Mouse (Mus musculus) liver, embryonic 13.5 days (tissue): ENCODE measurements around the gene Slc39a11. TPM values are rescaled to one million over a fixed set of nuclear protein-coding genes. Genes with fewer than 3 reads are reported as not detected.

Experiments
- ATAC-seq: fragments of 200-750 bp; cut with Nextera tagmentation; 2 replicates; pipeline ENCODE4 v1.8.0; 2017; ENCODE audit warnings: low read depth, mild to moderate bottlenecking, moderate number of reproducible peaks, moderate library complexity
- DNase-seq: peaks from one replicate; pipeline ENCODE4 v3.0.0; 2022
- H3K27ac ChIP-seq: fragments of 300-500 bp; sonication (generic); 2 replicates; pipeline ENCODE4 v1.5.1; 2015; ENCODE audit warnings: moderate library complexity, mild to moderate bottlenecking, inconsistent platforms
- H3K27me3 ChIP-seq: fragments of 300-500 bp; sonication (generic); 2 replicates; pipeline ENCODE4 v1.6.1; 2015; ENCODE audit warnings: mild to moderate bottlenecking, inconsistent platforms
- H3K36me3 ChIP-seq: fragments of 300-500 bp; sonication (generic); 2 replicates; pipeline ENCODE4 v1.6.1; 2015; ENCODE audit warnings: mild to moderate bottlenecking, inconsistent platforms
- H3K4me1 ChIP-seq: fragments of 300-500 bp; sonication (generic); replicated peaks from 2 replicates; pipeline ENCODE4 v1.6.1; 2015; ENCODE audit warnings: inconsistent platforms
- H3K4me2 ChIP-seq: fragments of 300-500 bp; sonication (generic); 2 replicates; pipeline ENCODE4 v1.6.1; 2015; ENCODE audit warnings: inconsistent platforms, mild to moderate bottlenecking, moderate library complexity
- H3K4me3 ChIP-seq: fragments of 300-500 bp; sonication (generic); replicated peaks from 2 replicates; pipeline ENCODE4 v1.5.1; 2015; ENCODE audit warnings: mild to moderate bottlenecking, inconsistent platforms
- H3K9ac ChIP-seq: fragments of 300-500 bp; sonication (generic); 2 replicates; pipeline ENCODE4 v1.6.1; 2015; ENCODE audit warnings: mild to moderate bottlenecking, inconsistent platforms
- H3K9me3 ChIP-seq: fragments of 300-500 bp; sonication (generic); replicated peaks from 2 replicates; pipeline ENCODE4 v1.6.1; 2016; ENCODE audit warnings: inconsistent platforms
- WGBS: fragments of 180-500 bp; shearing (Covaris S2); methylation state at CpG from one replicate; pipeline ENCODE4 v1.1.7; 2015; ENCODE audit not compliant: insufficient replicate concordance; 5-methylcytosine and 5-hydroxymethylcytosine counted together
- polyA plus RNA-seq: library from polyadenylated mRNA; unstranded; fragments of >200 nt; fragmentation: Nextera tagmentation; extraction: Ambion mirVana; gene quantifications from 2 replicates; pipeline ENCODE4 v1.2.1, GENCODE M21; 2015

The Slc39a11 gene
- polyA plus RNA-seq, 1 experiment from 2014 or later, result 15.0 TPM

GRCm38 (mm10) chr11:113631862-113632261 is 18.0 kb downstream of the Slc39a11 start:
- no peak overlapping the region; the same call in 1 of the 2 replicates for H3K27ac ChIP-seq
- H3K4me2 ChIP-seq, result peak overlapping the region; percentile 20; the same call in 1 of the 2 replicates
- 62% methylated on average over 8 of the region's 8 CpGs for WGBS
- no peak overlapping the region for H3K4me3 ChIP-seq
- ATAC-seq (peak; percentile 72), DNase-seq (no peak)
- no peaks in the 10 kb centered on the region for H3K36me3 ChIP-seq
- H3K9ac ChIP-seq, result no peak overlapping the region
- H3K9me3 ChIP-seq, result no peaks in the 10 kb centered on the region
- H3K27me3 ChIP-seq, result no peaks in the 10 kb centered on the region
- 0 out of 2 replicates have a peak, but pooled peaks cover 4% of the 10 kb centered on the region for H3K4me1 ChIP-seq

- H3K4me2 ChIP-seq, result no peak overlapping the region
- H3K27me3 ChIP-seq, result no peaks in the 10 kb centered on the region
- H3K4me3 ChIP-seq, result no peak overlapping the region
- 69% methylated on average over 8 of the region's 8 CpGs for WGBS
- ATAC-seq (no peak), DNase-seq (no peak)
- H3K9ac ChIP-seq, result no peak overlapping the region
- H3K36me3 ChIP-seq, result no peaks in the 10 kb centered on the region
- 0 out of 2 replicates have a peak, but pooled peaks cover 4% of the 10 kb centered on the region for H3K4me1 ChIP-seq
- no peaks in the 10 kb centered on the region for H3K9me3 ChIP-seq
- no peak overlapping the region for H3K27ac ChIP-seq
Observed at GRCm38 (mm10) chr11:113631302-113631701, 18.6 kb downstream of the Slc39a11 start.

GRCm38 (mm10) chr11:113630642-113631041 is 19.2 kb downstream of the Slc39a11 start:
- DNase-seq, result no peak
- 43% methylated on average over 7 of the region's 7 CpGs for WGBS

GRCm38 (mm10) chr11:113627785-113628184 is 22.1 kb downstream of the Slc39a11 start:
- DNase-seq, result no peak
- H3K27me3 ChIP-seq, result no peaks in the 10 kb centered on the region
- no peak for ATAC-seq
- WGBS, result 39% methylated on average over 4 of the region's 4 CpGs
- no peaks in the 10 kb centered on the region for H3K9me3 ChIP-seq
- 0 out of 2 replicates have a peak, but pooled peaks cover 3% of the 10 kb centered on the region for H3K4me1 ChIP-seq
- no peaks in the 10 kb centered on the region for H3K36me3 ChIP-seq
- no peak overlapping the region for H3K9ac ChIP-seq
- no peak overlapping the region for H3K27ac ChIP-seq
- no peak overlapping the region for H3K4me3 ChIP-seq
- no peak overlapping the region for H3K4me2 ChIP-seq

More at GRCm38 (mm10) chr11:113630642-113631041, 19.2 kb downstream of the Slc39a11 start:
- Histone ChIP-seq H3K9ac (no peak overlapping the region), H3K4me1 (0 out of 2 replicates have a peak, but pooled peaks cover 4% of the 10 kb centered on the region), H3K4me2 (no peak overlapping the region), H3K9me3 (no peaks in the 10 kb centered on the region), H3K27ac (no peak overlapping the region), H3K4me3 (no peak overlapping the region), H3K27me3 (no peaks in the 10 kb centered on the region), H3K36me3 (no peaks in the 10 kb centered on the region)
- no peak for ATAC-seq

GRCm38 (mm10) chr11:113625437-113625836 is 24.4 kb downstream of the Slc39a11 start:
- H3K9me3 ChIP-seq, result no peaks in the 10 kb centered on the region
- WGBS, result 82% methylated on average over 18 of the region's 18 CpGs
- DNase-seq, result no peak

GRCm38 (mm10) chr11:113622028-113622427 is 27.9 kb downstream of the Slc39a11 start:
- Histone ChIP-seq H3K36me3 (no peaks in the 10 kb centered on the region), H3K27me3 (peaks cover 44% of the 10 kb centered on the region), H3K4me2 (no peak overlapping the region), H3K9ac (no peak overlapping the region), H3K9me3 (no peaks in the 10 kb centered on the region), H3K4me1 (peaks cover 14% of the 10 kb centered on the region; the same call in 1 of the 2 replicates), H3K4me3 (no peak overlapping the region), H3K27ac (no peak overlapping the region)
- ATAC-seq (no peak), DNase-seq (no peak)
- 62% methylated on average over 4 of the region's 4 CpGs for WGBS

More at GRCm38 (mm10) chr11:113625437-113625836, 24.4 kb downstream of the Slc39a11 start:
- no peak overlapping the region for H3K27ac ChIP-seq
- H3K4me2 ChIP-seq, result no peak overlapping the region
- no peaks in the 10 kb centered on the region for H3K4me1 ChIP-seq
- no peak for ATAC-seq
- H3K36me3 ChIP-seq, result no peaks in the 10 kb centered on the region
- H3K27me3 ChIP-seq, result peaks cover 16% of the 10 kb centered on the region
- no peak overlapping the region for H3K9ac ChIP-seq
- H3K4me3 ChIP-seq, result no peak overlapping the region

- Histone ChIP-seq H3K4me2 (no peak overlapping the region), H3K9me3 (no peaks in the 10 kb centered on the region), H3K27me3 (peaks cover 44% of the 10 kb centered on the region), H3K9ac (no peak overlapping the region), H3K27ac (no peak overlapping the region), H3K36me3 (no peaks in the 10 kb centered on the region), H3K4me3 (no peak overlapping the region), H3K4me1 (peaks cover 14% of the 10 kb centered on the region; the same call in 1 of the 2 replicates)
- ATAC-seq (no peak), DNase-seq (no peak)
- 22% methylated on average over 2 of the region's 2 CpGs for WGBS
Observed at GRCm38 (mm10) chr11:113621001-113621400, 28.9 kb downstream of the Slc39a11 start.

GRCm38 (mm10) chr11:113619420-113620080 is 30.3 kb downstream of the Slc39a11 start:
- H3K27me3 ChIP-seq, result peaks cover 49% of the 10 kb centered on the region

GRCm38 (mm10) chr11:113618672-113619419 is 31.0 kb downstream of the Slc39a11 start, which contains the start of gene Sstr2:
Gene Sstr2 (plus strand): TSS chr11:113619342.
- WGBS, result 3% methylated on average over 54 of the region's 54 CpGs

More at GRCm38 (mm10) chr11:113619420-113620080, 30.3 kb downstream of the Slc39a11 start:
- DNase-seq (no peak), ATAC-seq (0 out of 2 replicates have a peak, but pooled peaks have one; percentile 2)
- peak overlapping the region; percentile 26; the same call in 1 of the 2 replicates for H3K9ac ChIP-seq
- peak overlapping the region; percentile 49 for H3K4me3 ChIP-seq
- no peaks in the 10 kb centered on the region for H3K9me3 ChIP-seq
- H3K27ac ChIP-seq, result no peak overlapping the region
- peak overlapping the region; percentile 65 for H3K4me2 ChIP-seq
- H3K4me1 ChIP-seq, result peaks cover 14% of the 10 kb centered on the region; the same call in 1 of the 2 replicates
- no peaks in the 10 kb centered on the region for H3K36me3 ChIP-seq
- WGBS, result 4% methylated on average over 31 of the region's 31 CpGs

GRCm38 (mm10) chr11:113618303-113618671 is 31.6 kb downstream of the Slc39a11 start:
- no peaks in the 10 kb centered on the region for H3K9me3 ChIP-seq
- ATAC-seq (no peak), DNase-seq (no peak)
- H3K4me3 ChIP-seq, result peak overlapping the region; percentile 49; the same call in 1 of the 2 replicates
- H3K4me2 ChIP-seq, result peak overlapping the region; percentile 65
- H3K4me1 ChIP-seq, result peaks cover 14% of the 10 kb centered on the region; the same call in 1 of the 2 replicates
- H3K36me3 ChIP-seq, result no peaks in the 10 kb centered on the region
- H3K27ac ChIP-seq, result 0 out of 2 replicates have a peak overlapping the region, but pooled peaks have one; percentile 58
- WGBS, result 19% methylated on average over 4 of the region's 4 CpGs
- H3K27me3 ChIP-seq, result peaks cover 49% of the 10 kb centered on the region
- no peak overlapping the region; the same call in 1 of the 2 replicates for H3K9ac ChIP-seq

More at GRCm38 (mm10) chr11:113618672-113619419, 31.0 kb downstream of the Slc39a11 start, which contains the start of gene Sstr2:
- peak within 1 kb of the TSS; percentile 65 for H3K4me2 ChIP-seq
- DNase-seq (peak; percentile 10), ATAC-seq (peak; percentile 19)
- H3K4me1 ChIP-seq, result peaks cover 14% of the 10 kb centered on the region; the same call in 1 of the 2 replicates
- 0 out of 2 replicates have a peak within 1 kb of the TSS, but pooled peaks have one; percentile 58 for H3K27ac ChIP-seq
- peak within 1 kb of the TSS; percentile 49 for H3K4me3 ChIP-seq
- no peaks in the 10 kb centered on the region for H3K36me3 ChIP-seq
- peak within 1 kb of the TSS; percentile 26; the same call in 1 of the 2 replicates for H3K9ac ChIP-seq
- peaks cover 49% of the 10 kb centered on the region for H3K27me3 ChIP-seq
- no peaks in the 10 kb centered on the region for H3K9me3 ChIP-seq
